ENCODE assay signal across 15 mouse cellular contexts in genomic region chr13:80932816-80933402, GRCm38 (mm10). TPM values are rescaled to one million over a fixed set of nuclear protein-coding genes. Genes with fewer than 3 reads are reported as not detected.
A peak's percentile ranks its signal among the peaks of the same experiment; 100 is the strongest.
DNase-seq lines count a peak whose midpoint lies in the region; ATAC-seq lines count a peak whose summit lies in the region.
"Had no signal": no experiment of that assay in that cellular context is flagged by ENCODE, and none has a peak within 500 bp of the region (broad histone marks: within the 10 kb centered on the region; RNA-seq: fewer than 3 reads in every experiment).

No protein-coding gene starts in this region.

- no peak overlapping the region for H3K4me2 ChIP-seq in lung, embryonic 16.5 days (ENCODE audit: low read depth, low read length)
- H3K4me2 ChIP-seq: lung, embryonic 15.5 days had no signal

- no peaks in the 10 kb centered on the region for H3K27me3 ChIP-seq in lung, embryonic 16.5 days (ENCODE audit: control insufficient read depth, insufficient read depth, low read depth, low read length)
- H3K27me3 ChIP-seq: lung, embryonic 15.5 days had no signal

- intact Hi-C loops in left cerebral cortex, postnatal 14 days (cut with DNase I) = no loop called here

- H3K27ac ChIP-seq in lung, embryonic 16.5 days (ENCODE audit: low read length) = no peak overlapping the region
- H3K27ac ChIP-seq: lung, embryonic 15.5 days had no signal

- H3K4me3 ChIP-seq in lung, embryonic 16.5 days (ENCODE audit: low read length) = no peak overlapping the region
- H3K4me3 ChIP-seq: lung, embryonic 15.5 days had no signal

- ATAC-seq in cerebellum, adult (ENCODE audit: insufficient number of reproducible peaks, low FRiP score, low TSS enrichment) = 0 out of 2 replicates have a peak, but pooled peaks have one; percentile 31
- peak; percentile 34; the same call in 1 of the 2 replicates for ATAC-seq in lung, embryonic 16.5 days (ENCODE audit: low read depth)
- peak; percentile 98 for ATAC-seq in common myeloid progenitor, adult 5-6 weeks (replicated peaks; ENCODE audit: low read depth, poor library complexity, severe bottlenecking)
- ATAC-seq: forebrain, postnatal 0 days; midbrain, embryonic 16.5 days had no signal

- H3K4me1 ChIP-seq in lung, embryonic 16.5 days (replicated peaks; ENCODE audit: control insufficient read depth, insufficient read depth, low read length) = 0 out of 2 replicates have a peak, but pooled peaks cover 3% of the 10 kb centered on the region

- no peaks in the 10 kb centered on the region for H3K9me3 ChIP-seq in lung, embryonic 16.5 days (ENCODE audit: control insufficient read depth, low read length)
- H3K9me3 ChIP-seq: lung, embryonic 15.5 days had no signal

- no peak overlapping the region for H3K9ac ChIP-seq in lung, embryonic 16.5 days (ENCODE audit: low read length)
- H3K9ac ChIP-seq: forebrain, postnatal 0 days; lung, embryonic 15.5 days had no signal

- WGBS in lung, embryonic 16.5 days = 53% methylated on average over 5 of the region's 5 CpGs

- DNase-seq in cerebellum, postnatal 25 days = no peak
- no peak for DNase-seq in lung, postnatal 25 days (ENCODE audit: low spot score)
- peak; percentile 16 to 26 for DNase-seq in monocyte, adult 2 months (ENCODE audit: low read depth in 1 of 2, low spot score in 2 of 2)
- no peak for DNase-seq in adrenal gland, postnatal 25 days
- no peak for DNase-seq in left cerebral cortex, postnatal 14 days (ENCODE audit: low spot score in 2 of 2)
- DNase-seq: adrenal gland, adult 2 months; forebrain, postnatal 0 days; kidney, postnatal 4 days; right cerebral cortex, adult 18-20 months; thymus, postnatal 14 days had no signal

- H3K36me3 ChIP-seq in lung, embryonic 16.5 days (ENCODE audit: control insufficient read depth, insufficient read depth, low read length) = no peaks in the 10 kb centered on the region
- H3K36me3 ChIP-seq: lung, embryonic 15.5 days had no signal

RNA-seq across cellular contexts. Expression of gene Arrdc3, which starts 49.7 kb away (rescaled TPM):
- 56.9 and 60.1 TPM in 2 replicates for polyA plus RNA-seq in lung, embryonic 16.5 days (2015; fragmentation: Nextera tagmentation; extraction: Ambion mirVana)
- 37.4 and 44.1 TPM in 2 replicates for total RNA-seq in common myeloid progenitor, adult 5-6 weeks (2017)
- 152 and 185 TPM in 2 replicates for total RNA-seq in adrenal gland, postnatal 25 days (2021)
- 10 to 100 TPM; 28.1 to 30.2 TPM for total RNA-seq in left cerebral cortex, postnatal 14 days (2021)

Comparison
In these comparisons a context has a peak if more than half of its experiments do, and no peak if none do; other contexts are left out.
1. ATAC-seq: peak in every context shown above with its lines; median percentile 98 in common myeloid progenitor, adult 5-6 weeks; 34 in lung, embryonic 16.5 days; 31 in cerebellum, adult.
2. DNase-seq: peak in monocyte, adult 2 months (2 of 2); none in cerebellum, postnatal 25 days (0 of 2), lung, postnatal 25 days (single experiment), adrenal gland, postnatal 25 days (single experiment) and left cerebral cortex, postnatal 14 days (0 of 2).